Mouse (Mus musculus) cerebellum, adult 18-20 months (tissue): ENCODE measurements around the gene Klf6.

ENCODE experiments used
- DNase-seq, 2 experiments: peaks; one replicate each; pipeline ENCODE4 v3.0.0; 2021

The Klf6 gene

DNA sequence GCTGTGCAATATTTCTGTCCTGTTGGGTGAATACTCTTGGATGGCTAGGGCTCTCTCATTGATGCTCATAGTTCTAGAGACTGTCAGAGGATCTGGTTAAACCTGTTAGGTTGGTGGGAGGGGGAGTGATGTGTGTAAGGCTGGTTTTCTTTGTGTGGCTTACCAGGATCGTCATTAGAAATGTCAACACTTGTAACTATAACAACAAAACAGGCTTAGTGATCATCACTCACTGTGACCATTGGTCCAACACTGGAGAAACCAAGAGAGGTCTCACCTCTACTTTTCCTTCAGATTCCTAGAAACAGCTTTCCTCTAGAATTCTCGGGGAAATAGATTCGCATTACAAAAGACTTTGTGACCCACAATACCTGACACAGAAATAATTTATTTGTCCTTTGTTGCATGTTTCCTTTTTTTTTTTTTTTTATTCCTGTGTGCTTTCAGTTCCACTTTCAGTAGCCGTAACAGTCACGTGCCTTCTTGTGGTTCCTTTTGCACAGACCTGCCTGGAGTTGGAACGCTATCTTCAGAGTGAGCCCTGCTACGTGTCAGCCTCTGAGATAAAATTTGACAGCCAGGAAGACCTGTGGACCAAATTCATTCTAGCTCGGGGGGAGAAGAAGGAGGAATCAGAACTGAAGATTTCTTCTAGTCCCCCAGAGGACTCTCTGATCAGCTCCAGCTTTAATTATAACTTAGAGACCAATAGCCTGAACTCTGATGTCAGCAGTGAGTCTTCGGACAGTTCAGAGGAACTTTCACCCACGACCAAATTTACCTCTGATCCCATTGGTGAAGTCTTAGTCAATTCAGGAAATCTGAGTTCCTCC lies 3.2 kb downstream of the Klf6 start:
- DNase-seq = no peak

DNA sequence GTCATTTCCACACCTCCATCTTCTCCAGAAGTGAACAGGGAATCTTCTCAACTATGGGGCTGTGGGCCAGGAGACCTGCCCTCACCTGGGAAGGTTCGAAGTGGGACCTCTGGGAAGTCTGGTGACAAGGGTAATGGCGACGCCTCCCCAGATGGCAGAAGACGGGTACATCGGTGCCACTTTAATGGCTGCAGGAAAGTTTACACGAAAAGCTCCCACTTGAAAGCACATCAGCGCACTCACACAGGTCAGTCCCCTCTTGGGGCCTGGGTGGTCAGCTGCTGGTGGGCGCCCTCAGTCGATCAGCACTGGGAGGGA lies 3.8 kb downstream of the Klf6 start:
- no peak for DNase-seq

DNA sequence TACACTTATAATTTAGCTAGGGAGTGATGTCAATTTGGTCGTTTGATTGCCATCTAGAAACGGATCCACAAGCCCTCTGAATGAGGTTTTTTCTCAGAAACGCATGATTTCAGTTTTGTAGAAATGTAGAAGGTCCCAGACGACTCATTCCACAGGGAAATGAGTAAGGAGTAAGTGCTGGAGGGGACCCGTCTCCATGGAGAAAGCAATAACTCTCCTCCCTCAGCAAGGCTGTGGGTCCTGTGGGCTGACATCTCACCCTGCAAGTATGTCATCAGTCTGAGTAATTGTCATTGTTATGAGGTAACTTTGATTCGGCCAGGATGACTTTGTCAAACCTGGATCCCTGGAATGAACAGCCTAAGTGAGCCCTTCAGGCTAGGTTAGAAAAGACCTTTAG lies 4.8 kb downstream of the Klf6 start:
- no peak for DNase-seq

DNA sequence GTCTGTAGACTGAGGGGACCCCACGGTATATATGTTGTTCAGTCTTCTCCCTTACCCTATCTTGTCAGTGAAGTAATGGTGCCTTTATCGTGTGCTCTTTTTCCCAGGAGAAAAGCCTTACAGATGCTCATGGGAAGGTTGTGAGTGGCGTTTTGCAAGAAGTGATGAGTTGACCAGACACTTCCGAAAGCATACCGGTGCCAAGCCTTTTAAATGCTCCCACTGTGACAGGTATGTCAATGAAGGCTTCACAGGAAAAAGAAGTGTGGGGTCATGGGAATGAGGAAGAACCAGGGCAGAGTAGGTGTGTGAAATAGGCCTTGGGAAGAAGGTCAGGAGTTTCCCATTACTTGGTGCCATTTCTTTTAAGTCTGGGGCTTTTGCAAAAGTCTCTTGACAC lies 5.2 kb downstream of the Klf6 start:
- DNase-seq = no peak

- no peak for DNase-seq
These were observed 7.1 kb downstream of the Klf6 start for GRCm38 (mm10) chr13:5868376-5868775.

DNA sequence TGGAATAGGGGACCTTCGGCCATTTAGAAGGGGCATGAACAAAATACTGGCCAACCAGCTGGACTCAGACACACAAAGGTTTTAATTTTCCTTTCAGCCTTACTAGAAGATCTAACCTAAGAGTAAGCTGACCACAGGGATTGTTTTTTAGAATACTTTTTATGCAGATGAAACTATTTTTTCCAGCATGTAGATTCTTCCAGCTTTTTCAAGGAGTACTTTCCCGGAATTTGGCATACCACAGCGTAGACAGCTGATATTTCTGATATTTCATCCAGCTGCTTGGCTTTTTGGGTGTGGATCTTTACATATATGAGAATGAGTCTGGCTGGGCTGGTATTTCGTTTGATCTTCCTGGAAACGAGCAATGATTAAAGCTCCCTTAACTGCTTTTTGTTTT lies 8.2 kb downstream of the Klf6 start:
- no peak for DNase-seq

GRCm38 (mm10) chr13:5869842-5870241 lies 8.6 kb downstream of the Klf6 start:
- DNase-seq = no peak

DNA sequence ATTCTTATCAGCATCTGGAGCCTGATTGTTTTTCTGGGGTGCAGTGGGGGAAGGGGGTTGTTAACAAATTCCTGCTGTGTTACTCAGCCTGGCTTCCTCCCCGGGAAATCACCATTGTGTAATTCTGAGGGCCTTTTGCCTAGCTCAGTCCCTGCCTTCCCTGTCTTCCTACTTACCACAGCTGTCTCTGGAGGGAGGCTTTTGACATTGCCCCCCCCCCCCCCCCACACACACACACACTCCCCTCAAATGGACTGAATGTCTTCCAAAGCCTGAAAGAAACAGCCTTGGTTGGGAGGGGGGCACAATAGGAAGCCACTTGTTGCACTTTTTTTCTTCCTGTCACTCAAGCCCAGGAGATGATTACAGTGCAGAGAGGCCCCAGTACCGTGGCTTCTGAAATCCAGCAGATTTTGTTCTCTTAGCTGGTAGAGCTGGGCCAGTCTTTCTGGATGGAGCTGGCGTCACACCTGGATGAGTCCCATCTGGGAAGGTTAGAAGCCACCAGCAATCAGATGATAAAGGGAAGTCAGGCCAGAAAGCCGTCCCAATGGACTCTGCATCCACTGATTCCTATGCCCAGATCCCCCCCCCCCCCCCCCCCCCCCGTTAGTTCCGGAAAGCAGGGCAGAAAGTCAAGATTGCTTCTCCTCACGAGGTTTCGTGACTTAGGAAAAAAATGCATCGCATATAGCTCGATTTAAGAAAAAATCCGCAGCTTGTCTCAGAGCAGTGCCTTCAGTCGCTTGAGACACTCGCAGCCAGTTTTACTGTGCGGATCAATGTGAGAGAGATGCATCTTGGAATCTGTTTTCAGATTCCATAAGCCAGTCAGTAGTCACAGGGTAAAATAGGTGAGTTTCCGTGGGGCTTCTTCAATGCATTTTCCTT lies 9.3 kb downstream of the Klf6 start:
- no peak for DNase-seq

- DNase-seq = no peak
These were observed 10.1 kb downstream of the Klf6 start for GRCm38 (mm10) chr13:5871414-5871813.

GRCm38 (mm10) chr13:5873681-5874080 lies 12.4 kb downstream of the Klf6 start:
- no peak for DNase-seq

GRCm38 (mm10) chr13:5875478-5875877 lies 14.2 kb downstream of the Klf6 start:
- no peak for DNase-seq

GRCm38 (mm10) chr13:5878748-5879147 lies 17.5 kb downstream of the Klf6 start:
- no peak for DNase-seq

GRCm38 (mm10) chr13:5886810-5887209 lies 25.5 kb downstream of the Klf6 start:
- no peak for DNase-seq

- no peak for DNase-seq
These were observed 26.9 kb downstream of the Klf6 start for GRCm38 (mm10) chr13:5888164-5888563.

- DNase-seq = no peak
These were observed 27.4 kb downstream of the Klf6 start for GRCm38 (mm10) chr13:5888731-5889130.

- DNase-seq = no peak
These were observed 28.8 kb downstream of the Klf6 start for GRCm38 (mm10) chr13:5890035-5890434.

- no peak for DNase-seq
These were observed 31.6 kb downstream of the Klf6 start for GRCm38 (mm10) chr13:5892684-5893447.

GRCm38 (mm10) chr13:5894910-5895309 lies 33.6 kb downstream of the Klf6 start:
- no peak for DNase-seq

DNA sequence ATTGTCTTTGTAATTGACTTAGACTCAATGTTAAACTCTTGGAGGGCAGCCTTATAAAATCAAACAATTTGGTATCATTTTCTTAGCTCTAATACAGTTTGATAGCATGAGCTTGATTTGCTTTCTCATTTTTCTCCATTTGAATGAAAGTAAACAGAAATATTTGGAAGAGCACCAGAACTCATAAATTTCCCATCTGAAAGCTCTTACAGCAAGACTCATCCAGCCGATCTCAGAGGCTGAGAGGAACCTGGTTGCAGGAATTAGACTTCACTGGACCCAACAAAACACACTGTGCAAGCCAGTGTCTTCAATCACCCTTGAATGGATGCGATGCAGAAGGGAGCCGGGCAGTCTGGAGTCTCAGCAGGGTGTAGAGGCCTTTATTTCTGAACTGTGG lies 34.6 kb downstream of the Klf6 start:
- no peak for DNase-seq

- no peak for DNase-seq
These were observed 36.1 kb downstream of the Klf6 start for GRCm38 (mm10) chr13:5897176-5897959.

GRCm38 (mm10) chr13:5899021-5899420 lies 37.7 kb downstream of the Klf6 start:
- DNase-seq = no peak

- DNase-seq = no peak
These were observed 38.4 kb downstream of the Klf6 start for GRCm38 (mm10) chr13:5899641-5900040.

DNA sequence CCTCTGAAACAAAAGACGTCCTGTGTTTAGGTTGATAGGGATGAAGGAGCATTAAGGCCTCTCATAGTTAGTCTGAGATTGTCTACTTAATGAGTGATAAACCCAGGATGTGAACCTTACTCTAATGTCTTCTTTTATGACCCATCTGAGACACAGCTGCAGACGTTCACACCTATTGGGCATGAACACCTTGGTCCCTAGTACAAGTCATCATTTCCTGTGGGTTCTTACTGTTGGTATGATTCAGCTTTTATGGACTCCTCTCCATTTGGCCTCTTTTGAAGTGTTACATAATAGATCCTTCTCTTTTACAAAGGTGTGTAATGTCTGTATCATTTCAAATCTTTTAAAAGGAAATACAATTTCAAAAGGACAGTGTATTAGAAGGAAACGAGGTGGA lies 51.9 kb downstream of the Klf6 start:
- no peak for DNase-seq
